Mouse (Mus musculus) olfactory bulb, adult 2 months (tissue): Measurements from ENCODE around the gene Ttc16.

Experiments used
- CTCF ChIP-seq: fragments of 200-500 bp; IDR thresholded peaks from 2 replicates; pipeline ENCODE4 v1.5.1; 2012; ENCODE audit warnings: low read depth, mild to moderate bottlenecking, low read length, moderate library complexity; ENCODE audit not compliant: insufficient read depth
- POLR2A ChIP-seq: fragments of 200-500 bp; IDR thresholded peaks from 2 replicates; pipeline ENCODE4 v1.6.1; 2012; ENCODE audit warnings: mild to moderate bottlenecking, low read depth, low read length, moderate library complexity; ENCODE audit not compliant: insufficient read depth

- TF ChIP-seq CTCF (no peak), POLR2A (no peak)
Observed at GRCm38 (mm10) chr2:32822643-32823042, 47.2 kb upstream of the Ttc16 start.
